Mouse (Mus musculus) bone marrow, adult 2 months (tissue): Measurements from ENCODE around the gene Cttnbp2. TPM values are rescaled to one million over a fixed set of nuclear protein-coding genes. Genes with fewer than 3 reads are reported as not detected.

Experiments
- H3K27ac ChIP-seq: fragments of 200-500 bp; 2 replicates; pipeline ENCODE4 v1.5.1; 2012; ENCODE audit warnings: low read depth, mild to moderate bottlenecking, control low read depth, inconsistent platforms, low read length; ENCODE audit not compliant: control insufficient read depth, poor library complexity, insufficient read depth
- H3K4me1 ChIP-seq: fragments of 200-500 bp; 2 replicates; pipeline ENCODE4 v1.6.1; 2011; ENCODE audit warnings: low read length; ENCODE audit not compliant: control insufficient read depth, insufficient read depth
- H3K4me3 ChIP-seq: fragments of 200-500 bp; replicated peaks from 2 replicates; pipeline ENCODE3; 2011; ENCODE audit warnings: mild to moderate bottlenecking, low read depth, low read length, control low read depth; ENCODE audit not compliant: control insufficient read depth
- CTCF ChIP-seq: fragments of 200-500 bp; IDR thresholded peaks from 2 replicates; pipeline ENCODE4 v1.5.1; 2011; ENCODE audit warnings: low read length, control low read depth; ENCODE audit not compliant: control insufficient read depth, insufficient read depth
- POLR2A ChIP-seq: fragments of 200-500 bp; IDR thresholded peaks from 2 replicates; pipeline ENCODE4 v1.6.1; 2011; ENCODE audit warnings: low read depth, mild to moderate bottlenecking, control low read depth, low read length, borderline replicate concordance; ENCODE audit not compliant: control insufficient read depth
- WGBS: fragments of 180-500 bp; shearing (Covaris S2); methylation state at CpG from one replicate; pipeline ENCODE4 v1.1.7; 2018; 5-methylcytosine and 5-hydroxymethylcytosine counted together
- polyA plus RNA-seq: library from polyadenylated mRNA; stranded (reverse); fragments of >200 nt; gene quantifications from 2 replicates; pipeline ENCODE4 v1.2.4, GENCODE M21; 2011; ENCODE audit warnings: low replicate concordance; ENCODE audit not compliant: missing spikeins, insufficient read depth, insufficient read length

The Cttnbp2 gene
- polyA plus RNA-seq, 1 experiment = not detected

DNA sequence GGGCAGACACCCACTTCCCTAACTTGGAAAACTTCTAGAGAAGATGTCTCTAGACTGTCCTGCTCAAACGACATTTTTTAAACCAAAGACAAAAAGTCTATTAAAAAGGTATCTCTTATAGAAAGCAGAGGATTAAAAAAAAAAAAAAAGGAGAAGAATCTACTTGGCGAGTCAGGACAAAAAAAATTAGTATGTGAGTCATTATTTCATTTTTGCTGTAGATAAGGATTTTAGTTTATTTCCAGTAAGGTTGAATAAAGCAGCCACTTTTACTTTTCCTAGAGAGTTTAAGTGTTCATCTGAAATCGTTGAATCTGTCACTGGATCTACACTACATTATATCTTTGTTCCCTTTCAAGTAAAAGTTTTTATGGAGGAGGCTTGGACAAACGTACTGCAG lies 139.9 kb downstream of the Cttnbp2 start:
- Histone ChIP-seq H3K27ac (no peak overlapping the region), H3K4me3 (no peak overlapping the region), H3K4me1 (no peaks in the 10 kb centered on the region)
- TF ChIP-seq POLR2A (no peak), CTCF (no peak)
- 66% methylated on average over 4 of the region's 4 CpGs for WGBS

DNA sequence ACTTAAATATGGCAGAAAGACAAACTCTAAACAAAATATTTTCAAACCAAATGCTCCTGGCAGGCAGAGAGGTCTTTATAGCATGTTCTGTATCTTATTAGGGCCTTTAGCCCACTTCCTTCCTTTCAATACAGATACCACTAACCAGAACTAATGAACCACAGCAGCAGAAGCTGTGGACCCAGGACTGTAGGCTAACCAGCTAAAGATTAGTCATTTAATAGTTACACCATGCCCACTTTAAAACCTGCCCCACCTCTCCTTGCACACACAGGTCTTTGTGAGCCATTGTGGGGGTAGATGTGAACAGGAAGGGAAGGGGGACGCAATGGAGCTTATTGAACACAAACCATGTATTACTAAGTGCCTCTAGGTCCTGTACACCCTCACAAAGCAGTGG lies 141.0 kb downstream of the Cttnbp2 start:
- Histone ChIP-seq H3K4me3 (no peak overlapping the region), H3K4me1 (no peaks in the 10 kb centered on the region), H3K27ac (no peak overlapping the region)
- 75% methylated on average over 1 of the region's 1 CpGs for whole genome bisulfite sequencing
- TF ChIP-seq POLR2A (no peak), CTCF (no peak)

- H3K4me3 ChIP-seq = no peak overlapping the region
- WGBS = 19% methylated on average over 7 of the region's 7 CpGs
- H3K27ac ChIP-seq = no peak overlapping the region
- H3K4me1 ChIP-seq = no peaks in the 10 kb centered on the region
- TF ChIP-seq CTCF (peak; percentile 56), POLR2A (no peak)
Observed at GRCm38 (mm10) chr6:18372447-18373228, 142.0 kb downstream of the Cttnbp2 start.

- Histone ChIP-seq H3K4me1 (no peaks in the 10 kb centered on the region), H3K27ac (no peak overlapping the region)
- 70% methylated on average over 4 of the region's 4 CpGs for WGBS
Observed at GRCm38 (mm10) chr6:18369723-18370122, 144.9 kb downstream of the Cttnbp2 start.

DNA sequence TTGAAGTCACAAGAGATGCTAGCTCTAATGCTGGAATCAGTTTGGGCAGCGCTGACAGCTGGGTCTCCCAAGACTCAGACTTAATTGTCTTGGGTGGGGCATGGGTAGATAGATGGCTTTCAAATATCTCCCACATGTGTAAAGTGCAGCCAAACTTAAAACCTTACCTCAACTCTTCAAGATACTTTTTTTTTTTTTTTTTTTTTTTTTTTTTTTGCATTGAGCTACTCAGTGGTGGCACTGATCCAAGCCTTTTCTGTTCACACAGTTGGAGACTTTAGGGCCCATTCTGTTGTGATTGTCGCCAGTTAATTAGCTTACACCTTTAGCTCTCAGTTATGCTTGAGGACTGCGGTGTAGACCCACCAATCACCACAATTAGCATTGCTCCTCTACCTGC lies 145.6 kb downstream of the Cttnbp2 start:
- WGBS = 81% methylated on average over 3 of the region's 3 CpGs
- Histone ChIP-seq H3K27ac (no peak overlapping the region), H3K4me1 (no peaks in the 10 kb centered on the region), H3K4me3 (no peak overlapping the region)
- no peak for TF ChIP-seq POLR2A
- TF ChIP-seq CTCF = no peak

More at GRCm38 (mm10) chr6:18369723-18370122, 144.9 kb downstream of the Cttnbp2 start:
- no peak for TF ChIP-seq CTCF
- no peak overlapping the region for H3K4me3 ChIP-seq

DNA sequence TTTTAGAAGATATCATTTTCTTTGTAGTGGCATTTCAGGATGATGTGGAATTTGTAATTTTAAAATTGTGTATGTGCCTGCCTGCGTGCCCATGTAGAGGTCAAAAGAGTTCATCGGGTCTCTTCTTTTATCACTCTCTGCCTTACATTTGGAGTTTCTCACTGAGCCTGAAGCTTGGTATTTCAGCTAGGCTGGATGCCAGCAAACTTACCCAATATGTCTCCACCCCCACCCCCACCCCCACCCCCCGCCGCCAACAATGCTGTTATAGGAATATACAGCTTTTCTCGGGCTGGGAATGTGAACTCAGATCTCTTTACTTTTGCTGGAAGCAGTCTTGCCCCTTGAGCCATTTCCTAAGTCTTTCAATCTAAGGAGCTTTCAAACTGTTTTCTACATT lies 152.4 kb downstream of the Cttnbp2 start:
- H3K27ac ChIP-seq = no peak overlapping the region
- WGBS = 88% methylated on average over 5 of the region's 5 CpGs
- no peak for TF ChIP-seq CTCF
- no peak for TF ChIP-seq POLR2A
- H3K4me1 ChIP-seq = no peaks in the 10 kb centered on the region
- H3K4me3 ChIP-seq = no peak overlapping the region

DNA sequence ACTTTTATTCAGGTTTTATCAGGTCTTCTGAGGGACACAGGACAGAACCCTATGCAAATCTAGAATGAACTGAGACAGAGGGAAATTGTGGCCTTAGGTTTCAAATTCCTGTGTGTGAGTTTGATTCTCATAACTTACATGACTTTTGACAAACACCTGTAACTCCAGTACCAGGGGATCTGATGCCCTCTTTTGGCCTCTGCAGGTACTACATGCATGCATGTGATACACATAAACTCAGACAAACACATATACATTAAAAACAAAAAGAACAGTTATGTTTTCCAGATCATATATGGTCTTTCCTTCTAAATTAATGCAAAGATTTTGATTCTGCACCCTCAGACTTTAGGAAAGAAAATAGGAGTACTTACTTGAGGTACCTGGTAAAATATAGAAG lies 153.7 kb downstream of the Cttnbp2 start:
- TF ChIP-seq CTCF (no peak), POLR2A (no peak)
- Histone ChIP-seq H3K27ac (no peak overlapping the region), H3K4me1 (no peaks in the 10 kb centered on the region), H3K4me3 (no peak overlapping the region)

GRCm38 (mm10) chr6:18360154-18360553 lies 154.5 kb downstream of the Cttnbp2 start:
- no peak for TF ChIP-seq CTCF
- TF ChIP-seq POLR2A = no peak
- Histone ChIP-seq H3K4me3 (no peak overlapping the region), H3K27ac (no peak overlapping the region), H3K4me1 (no peaks in the 10 kb centered on the region)
- 70% methylated on average over 1 of the region's 1 CpGs for WGBS
